Mouse (Mus musculus) heart, embryonic 16.5 days (tissue): ENCODE results near the gene Hoxa4. TPM values are rescaled to one million over a fixed set of nuclear protein-coding genes. Genes with fewer than 3 reads are reported as not detected.

Source experiments
- ATAC-seq: fragments of 200-750 bp; cut with Nextera tagmentation; replicated peaks from 2 replicates; pipeline ENCODE4 v1.8.0; 2017; ENCODE audit warnings: moderate number of reproducible peaks; ENCODE audit not compliant: insufficient read depth, low FRiP score; ENCODE audit errors: extremely low read depth
- H3K27ac ChIP-seq: fragments of 300-500 bp; sonication (generic); 2 replicates; pipeline ENCODE4 v1.5.1; 2014; ENCODE audit warnings: mild to moderate bottlenecking, low read length, control low read depth, moderate library complexity
- H3K27me3 ChIP-seq: fragments of 300-500 bp; sonication (generic); 2 replicates; pipeline ENCODE4 v1.6.1; 2014; ENCODE audit warnings: low read length, mixed read lengths; ENCODE audit not compliant: control insufficient read depth, insufficient read depth
- H3K36me3 ChIP-seq: fragments of 300-500 bp; sonication (generic); 2 replicates; pipeline ENCODE4 v1.6.1; 2014; ENCODE audit not compliant: control insufficient read depth, insufficient read depth
- H3K4me1 ChIP-seq: fragments of 300-500 bp; sonication (generic); 2 replicates; pipeline ENCODE4 v1.6.1; 2014; ENCODE audit warnings: low read length, mixed read lengths; ENCODE audit not compliant: control insufficient read depth, insufficient read depth
- H3K4me2 ChIP-seq: fragments of 300-500 bp; sonication (generic); 2 replicates; pipeline ENCODE4 v1.6.1; 2014; ENCODE audit warnings: low read depth, mild to moderate bottlenecking, control low read depth, low read length
- H3K4me3 ChIP-seq: fragments of 300-500 bp; sonication (generic); 2 replicates; pipeline ENCODE4 v1.5.1; 2014; ENCODE audit warnings: mild to moderate bottlenecking, control low read depth, low read length
- H3K9ac ChIP-seq: fragments of 300-500 bp; sonication (generic); 2 replicates; pipeline ENCODE4 v1.6.1; 2014; ENCODE audit warnings: low read length, control low read depth
- H3K9me3 ChIP-seq: fragments of 300-500 bp; sonication (generic); replicated peaks from 2 replicates; pipeline ENCODE4 v1.6.1; 2016; ENCODE audit warnings: low read length; ENCODE audit not compliant: control insufficient read depth
- WGBS: fragments of 180-500 bp; shearing (Covaris S2); extraction: QIAGEN DNeasy Blood & Tissue Kit; methylation state at CpG from one replicate; pipeline ENCODE4 v1.1.7; 2014; 5-methylcytosine and 5-hydroxymethylcytosine counted together
- polyA plus RNA-seq: library from polyadenylated mRNA; unstranded; fragments of >200 nt; fragmentation: Nextera tagmentation; extraction: Ambion mirVana; gene quantifications from 2 replicates; pipeline ENCODE4 v1.2.1, GENCODE M21; 2015

Hoxa4 gene
- polyA plus RNA-seq, 1 experiment from 2014 or later, result not detected

GRCm38 (mm10) chr6:52197271-52197670 lies 5.7 kb upstream of the Hoxa4 start:
- 7% methylated on average over 10 of the region's 10 CpGs for WGBS
- ATAC-seq, result 0 out of 2 replicates have a peak, but pooled peaks have one; percentile 45
- Histone ChIP-seq H3K4me3 (no peak overlapping the region), H3K4me2 (no peak overlapping the region), H3K9ac (no peak overlapping the region), H3K4me1 (peaks cover under 1% of the 10 kb centered on the region; the same call in 1 of the 2 replicates), H3K9me3 (no peaks in the 10 kb centered on the region), H3K27me3 (peaks cover 89% of the 10 kb centered on the region), H3K27ac (no peak overlapping the region), H3K36me3 (no peaks in the 10 kb centered on the region)

- no peak overlapping the region for H3K4me3 ChIP-seq
Observed at GRCm38 (mm10) chr6:52196811-52197210, 5.3 kb upstream of the Hoxa4 start.

DNA sequence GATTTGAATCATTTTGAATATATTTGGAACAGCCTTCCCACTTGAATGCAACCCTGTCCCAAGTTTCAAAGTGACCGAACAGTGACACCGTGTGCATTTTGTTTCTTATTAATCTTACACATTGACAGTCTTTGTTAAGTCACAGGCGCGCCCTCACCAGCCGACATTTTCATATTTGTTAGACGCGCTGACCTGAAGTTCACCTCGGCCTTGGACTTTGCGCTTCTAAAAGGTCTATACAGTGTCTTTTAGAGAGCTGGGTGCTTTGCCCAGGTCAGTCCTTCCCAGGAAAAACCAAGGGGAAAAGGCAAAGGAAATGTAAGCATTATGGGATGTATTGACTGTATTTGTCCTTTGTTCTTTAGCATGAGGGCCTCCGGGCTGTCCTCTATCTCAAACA lies 3.1 kb upstream of the Hoxa4 start:
- H3K4me2 ChIP-seq, result no peak overlapping the region
- H3K27me3 ChIP-seq, result peaks cover 90% of the 10 kb centered on the region
- WGBS, result 16% methylated on average over 10 of the region's 10 CpGs

More at GRCm38 (mm10) chr6:52196811-52197210, 5.3 kb upstream of the Hoxa4 start:
- no peak overlapping the region for H3K9ac ChIP-seq
- no peaks in the 10 kb centered on the region for H3K9me3 ChIP-seq
- H3K27ac ChIP-seq, result no peak overlapping the region
- H3K27me3 ChIP-seq, result peaks cover 91% of the 10 kb centered on the region
- H3K36me3 ChIP-seq, result no peaks in the 10 kb centered on the region
- H3K4me2 ChIP-seq, result no peak overlapping the region
- 7% methylated on average over 9 of the region's 9 CpGs for WGBS
- no peak for ATAC-seq
- H3K4me1 ChIP-seq, result peaks cover 4% of the 10 kb centered on the region; the same call in 1 of the 2 replicates

GRCm38 (mm10) chr6:52191860-52192550 lies 452 bp upstream of the Hoxa4 start:
- H3K27ac ChIP-seq, result no peak overlapping the region; the same call in 1 of the 2 replicates
- no peaks in the 10 kb centered on the region for H3K9me3 ChIP-seq
- peaks cover 94% of the 10 kb centered on the region for H3K27me3 ChIP-seq
- peak overlapping the region; percentile 65 for H3K4me2 ChIP-seq
- ATAC-seq, result peak; percentile 81
- peak overlapping the region; percentile 58 for H3K4me3 ChIP-seq
- 2% methylated on average over 39 of the region's 55 CpGs for WGBS
- H3K9ac ChIP-seq, result peak overlapping the region; percentile 42
- no peaks in the 10 kb centered on the region for H3K36me3 ChIP-seq
- peaks cover 5% of the 10 kb centered on the region; the same call in 1 of the 2 replicates for H3K4me1 ChIP-seq

More for the DNA sequence above, 3.1 kb upstream of the Hoxa4 start:
- H3K9ac ChIP-seq, result no peak overlapping the region
- H3K4me1 ChIP-seq, result peaks cover 5% of the 10 kb centered on the region; the same call in 1 of the 2 replicates
- no peak overlapping the region for H3K27ac ChIP-seq
- no peak overlapping the region for H3K4me3 ChIP-seq
- H3K9me3 ChIP-seq, result no peaks in the 10 kb centered on the region
- no peak for ATAC-seq
- no peaks in the 10 kb centered on the region for H3K36me3 ChIP-seq

GRCm38 (mm10) chr6:52190410-52190809 lies 1.1 kb downstream of the Hoxa4 start:
- 6% methylated on average over 23 of the region's 23 CpGs for WGBS
- no peak for ATAC-seq
- Histone ChIP-seq H3K27me3 (peaks cover 95% of the 10 kb centered on the region), H3K9ac (no peak overlapping the region), H3K4me1 (peaks cover 5% of the 10 kb centered on the region; the same call in 1 of the 2 replicates), H3K27ac (no peak overlapping the region), H3K9me3 (no peaks in the 10 kb centered on the region), H3K36me3 (no peaks in the 10 kb centered on the region), H3K4me3 (peak overlapping the region; percentile 25), H3K4me2 (peak overlapping the region; percentile 40; the same call in 1 of the 2 replicates)

DNA sequence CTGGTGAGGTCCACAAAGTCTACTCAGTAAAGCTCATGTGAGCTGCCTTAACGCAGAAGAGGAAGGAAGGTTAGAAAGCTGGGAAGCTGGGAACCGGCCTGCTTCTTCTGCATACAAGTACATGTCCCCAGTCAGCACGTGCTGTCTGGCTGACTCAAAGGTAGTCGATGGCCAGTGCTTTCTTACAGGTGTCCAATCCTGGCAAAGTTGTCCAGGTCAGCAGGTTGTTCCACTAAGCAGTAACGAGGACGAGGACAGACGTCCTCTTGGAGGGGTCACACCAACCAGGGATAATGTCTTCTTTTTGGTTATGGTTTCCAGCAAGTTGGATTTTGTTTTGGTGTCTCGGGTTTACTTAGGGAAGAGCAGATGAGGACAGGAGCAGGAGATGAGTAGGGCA lies 1.6 kb downstream of the Hoxa4 start:
- peaks cover 95% of the 10 kb centered on the region for H3K27me3 ChIP-seq
- H3K36me3 ChIP-seq, result no peaks in the 10 kb centered on the region
- no peak for ATAC-seq
- no peak overlapping the region for H3K4me3 ChIP-seq
- no peak overlapping the region for H3K9ac ChIP-seq
- no peaks in the 10 kb centered on the region for H3K9me3 ChIP-seq
- H3K4me2 ChIP-seq, result no peak overlapping the region
- no peak overlapping the region for H3K27ac ChIP-seq
- H3K4me1 ChIP-seq, result peaks cover 5% of the 10 kb centered on the region; the same call in 1 of the 2 replicates
- 16% methylated on average over 8 of the region's 8 CpGs for WGBS

DNA sequence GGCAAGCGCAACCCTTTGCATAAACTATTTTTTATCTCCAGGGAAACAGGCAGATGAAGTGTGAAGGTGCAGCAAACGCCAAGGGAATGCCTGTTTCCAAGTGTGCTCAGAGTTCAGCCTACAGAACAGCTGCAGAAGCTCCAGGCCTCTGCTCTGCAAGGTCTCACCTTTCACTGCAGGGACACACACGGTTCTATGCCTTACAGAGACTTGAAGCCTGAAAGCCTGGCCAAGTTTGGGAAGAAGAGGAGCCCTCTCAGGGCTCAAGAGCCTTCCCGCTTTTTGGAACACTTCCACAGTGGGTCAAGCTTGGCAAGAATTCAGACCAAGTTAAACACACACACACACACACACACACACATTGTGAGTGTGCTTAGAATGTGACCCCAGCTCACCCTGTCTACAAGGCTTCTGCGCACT lies 2.4 kb downstream of the Hoxa4 start:
- H3K27ac ChIP-seq, result no peak overlapping the region
- H3K9ac ChIP-seq, result no peak overlapping the region
- H3K36me3 ChIP-seq, result no peaks in the 10 kb centered on the region
- no peak overlapping the region for H3K4me3 ChIP-seq
- peaks cover 95% of the 10 kb centered on the region for H3K27me3 ChIP-seq
- peaks cover 5% of the 10 kb centered on the region; the same call in 1 of the 2 replicates for H3K4me1 ChIP-seq
- H3K4me2 ChIP-seq, result no peak overlapping the region
- no peak for ATAC-seq
- H3K9me3 ChIP-seq, result no peaks in the 10 kb centered on the region
- WGBS, result 18% methylated on average over 5 of the region's 5 CpGs

- H3K9ac ChIP-seq, result no peak overlapping the region
- WGBS, result 24% methylated on average over 1 of the region's 1 CpGs
- no peaks in the 10 kb centered on the region for H3K4me1 ChIP-seq
- no peak overlapping the region for H3K27ac ChIP-seq
- H3K4me2 ChIP-seq, result no peak overlapping the region
- peaks cover 98% of the 10 kb centered on the region for H3K27me3 ChIP-seq
- H3K4me3 ChIP-seq, result no peak overlapping the region
- H3K36me3 ChIP-seq, result no peaks in the 10 kb centered on the region
- H3K9me3 ChIP-seq, result no peaks in the 10 kb centered on the region
- ATAC-seq, result no peak
Observed at GRCm38 (mm10) chr6:52186500-52186899, 5.1 kb downstream of the Hoxa4 start.

GRCm38 (mm10) chr6:52185834-52186233 lies 5.7 kb downstream of the Hoxa4 start:
- peaks cover 98% of the 10 kb centered on the region for H3K27me3 ChIP-seq
- 29% methylated on average over 3 of the region's 3 CpGs for WGBS
- H3K9me3 ChIP-seq, result no peaks in the 10 kb centered on the region
- no peaks in the 10 kb centered on the region for H3K4me1 ChIP-seq
- H3K9ac ChIP-seq, result no peak overlapping the region
- no peaks in the 10 kb centered on the region for H3K36me3 ChIP-seq
- ATAC-seq, result no peak
- no peak overlapping the region for H3K27ac ChIP-seq
- H3K4me3 ChIP-seq, result no peak overlapping the region
- H3K4me2 ChIP-seq, result no peak overlapping the region
